Mouse (Mus musculus) small intestine, adult 2 months (tissue): ENCODE data around the gene Stk10. TPM values are rescaled to one million over a fixed set of nuclear protein-coding genes. Genes with fewer than 3 reads are reported as not detected.

ENCODE experiments used
- H3K27ac ChIP-seq: fragments of 200-500 bp; 2 replicates; pipeline ENCODE4 v1.5.1; 2012; ENCODE audit warnings: low read depth, low read length, control low read depth, inconsistent platforms; ENCODE audit not compliant: insufficient read depth
- H3K27me3 ChIP-seq: fragments of 200-500 bp; 2 replicates; pipeline ENCODE4 v1.6.1; 2012; ENCODE audit warnings: mild to moderate bottlenecking, moderate library complexity, low read length, inconsistent platforms; ENCODE audit not compliant: control insufficient read depth, insufficient read depth
- H3K36me3 ChIP-seq: fragments of 200-500 bp; 2 replicates; pipeline ENCODE4 v1.6.1; 2012; ENCODE audit warnings: mild to moderate bottlenecking, low read length, control low read depth, inconsistent platforms; ENCODE audit not compliant: control insufficient read depth, insufficient read depth
- H3K4me1 ChIP-seq: fragments of 200-500 bp; 2 replicates; pipeline ENCODE4 v1.6.1; 2012; ENCODE audit warnings: low read length, inconsistent platforms, mixed read lengths; ENCODE audit not compliant: control insufficient read depth, insufficient read depth, insufficient read length
- H3K4me3 ChIP-seq: fragments of 200-500 bp; 2 replicates; pipeline ENCODE4 v1.5.1; 2012; ENCODE audit warnings: low read depth, mild to moderate bottlenecking, control low read depth, inconsistent platforms, low read length, moderate library complexity
- CTCF ChIP-seq: fragments of 200-500 bp; IDR thresholded peaks from 2 replicates; pipeline ENCODE4 v1.5.1; 2012; ENCODE audit warnings: low read depth, mild to moderate bottlenecking, control low read depth, inconsistent platforms, low read length, moderate library complexity, mixed read lengths; ENCODE audit not compliant: insufficient replicate concordance, insufficient read length; ENCODE audit errors: extremely low read depth
- POLR2A ChIP-seq: fragments of 200-500 bp; IDR thresholded peaks from 2 replicates; pipeline ENCODE4 v1.6.1; 2012; ENCODE audit warnings: low read depth, mild to moderate bottlenecking, control low read depth, inconsistent platforms, low read length, moderate library complexity
- WGBS: fragments of 180-500 bp; shearing (Covaris S2); methylation state at CpG from one replicate; pipeline ENCODE4 v1.1.7; 2018; 5-methylcytosine and 5-hydroxymethylcytosine counted together
- polyA plus RNA-seq: library from polyadenylated mRNA; depleted of rRNA; stranded (reverse); fragments of >200 nt; gene quantifications from 2 replicates; pipeline ENCODE4 v1.2.3, GENCODE M21; 2012

The Stk10 gene
- polyA plus RNA-seq, 1 experiment: 49.4 TPM

DNA sequence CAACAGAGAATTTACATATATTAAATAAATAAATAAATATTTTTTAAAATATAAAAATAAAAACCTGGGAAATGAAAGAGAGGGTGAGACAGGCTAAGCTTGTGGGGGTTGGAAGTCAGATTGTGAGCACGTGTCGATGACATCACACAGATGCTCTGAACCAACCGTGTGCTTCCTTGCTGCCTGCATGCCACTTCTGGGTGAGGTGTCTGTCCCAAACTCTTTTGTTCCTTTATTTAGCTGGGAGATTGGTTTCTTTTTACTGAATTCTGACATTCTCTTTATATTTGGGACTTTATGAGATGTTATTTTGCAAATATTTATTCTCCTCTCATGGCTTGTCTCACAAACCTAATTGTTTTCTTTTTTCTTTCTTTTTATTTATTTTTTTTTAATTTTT is 72.8 kb downstream of the Stk10 start:
- WGBS: 87% methylated on average over 3 of the region's 3 CpGs
- Histone ChIP-seq H3K27ac (peak overlapping the region; percentile 91), H3K27me3 (no peaks in the 10 kb centered on the region), H3K4me3 (no peak overlapping the region), H3K36me3 (peaks cover 10% of the 10 kb centered on the region; the same call in 1 of the 2 replicates), H3K4me1 (peaks cover 22% of the 10 kb centered on the region)
- TF ChIP-seq POLR2A (no peak), CTCF (no peak)

DNA sequence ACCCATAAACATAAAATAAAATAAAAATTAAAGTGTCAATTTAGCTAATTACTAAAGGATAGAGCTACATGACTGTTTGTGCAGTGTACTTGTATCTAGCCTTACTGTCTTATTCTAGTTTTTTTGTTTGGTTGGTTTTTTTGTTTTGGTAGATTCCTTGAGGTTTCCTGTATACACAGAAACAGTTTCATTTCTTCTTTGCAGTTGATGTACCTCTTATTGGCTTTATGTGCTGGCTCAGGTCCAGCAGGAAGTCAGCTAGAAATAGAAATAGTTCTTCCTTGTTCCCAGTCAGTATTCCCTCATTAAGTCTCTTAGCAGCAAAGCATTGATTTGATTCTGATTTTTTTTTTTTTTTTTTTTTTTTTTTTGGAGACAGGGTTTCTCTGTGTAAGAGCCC is 74.2 kb downstream of the Stk10 start:
- Histone ChIP-seq H3K4me1 (peaks cover 17% of the 10 kb centered on the region), H3K27me3 (no peaks in the 10 kb centered on the region), H3K27ac (peak overlapping the region; percentile 46; the same call in 1 of the 2 replicates), H3K36me3 (peaks cover 14% of the 10 kb centered on the region), H3K4me3 (no peak overlapping the region)
- no peak for TF ChIP-seq CTCF
- TF ChIP-seq POLR2A: no peak

GRCm38 (mm10) chr11:32610616-32611015 is 77.5 kb downstream of the Stk10 start:
- Histone ChIP-seq H3K4me1 (peaks cover 7% of the 10 kb centered on the region; the same call in 1 of the 2 replicates), H3K27me3 (no peaks in the 10 kb centered on the region), H3K27ac (no peak overlapping the region), H3K36me3 (peaks cover 19% of the 10 kb centered on the region), H3K4me3 (no peak overlapping the region)
- 90% methylated on average over 6 of the region's 6 CpGs for WGBS
- TF ChIP-seq POLR2A: no peak
- no peak for TF ChIP-seq CTCF

- no peaks in the 10 kb centered on the region for H3K4me1 ChIP-seq
- H3K27ac ChIP-seq: no peak overlapping the region
- H3K27me3 ChIP-seq: no peaks in the 10 kb centered on the region
- TF ChIP-seq POLR2A (no peak), CTCF (no peak)
- WGBS: 45% methylated on average over 6 of the region's 6 CpGs
- peaks cover 22% of the 10 kb centered on the region for H3K36me3 ChIP-seq
- no peak overlapping the region for H3K4me3 ChIP-seq
Measured at GRCm38 (mm10) chr11:32612304-32612703, 79.2 kb downstream of the Stk10 start.

DNA sequence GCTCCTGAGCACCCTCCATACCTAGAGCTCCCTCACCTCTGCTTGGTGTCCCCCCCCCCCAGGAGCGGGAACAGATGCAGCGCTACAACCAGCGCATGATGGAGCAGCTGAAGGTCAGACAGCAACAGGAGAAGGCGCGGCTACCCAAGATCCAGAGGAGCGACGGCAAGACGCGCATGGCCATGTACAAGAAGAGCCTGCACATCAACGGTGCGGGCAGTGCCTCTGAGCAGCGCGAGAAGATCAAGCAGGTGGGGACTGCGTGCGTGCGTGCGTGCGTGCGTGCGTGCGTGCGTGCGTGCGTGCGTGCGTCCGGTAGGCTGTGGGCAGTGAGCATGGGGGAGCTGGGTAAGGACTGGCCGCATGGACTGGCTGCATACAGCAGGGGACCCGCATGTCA is 81.4 kb downstream of the Stk10 start:
- TF ChIP-seq CTCF: no peak
- TF ChIP-seq POLR2A: no peak
- H3K4me3 ChIP-seq: no peak overlapping the region
- H3K4me1 ChIP-seq: peaks cover 15% of the 10 kb centered on the region
- no peaks in the 10 kb centered on the region for H3K27me3 ChIP-seq
- WGBS: 95% methylated on average over 29 of the region's 29 CpGs
- H3K36me3 ChIP-seq: peaks cover 28% of the 10 kb centered on the region
- no peak overlapping the region for H3K27ac ChIP-seq

GRCm38 (mm10) chr11:32615561-32615960 is 82.5 kb downstream of the Stk10 start:
- H3K4me3 ChIP-seq: no peak overlapping the region
- H3K27ac ChIP-seq: no peak overlapping the region
- WGBS: 66% methylated on average over 11 of the region's 11 CpGs
- TF ChIP-seq POLR2A: no peak
- TF ChIP-seq CTCF: no peak
- H3K36me3 ChIP-seq: peaks cover 25% of the 10 kb centered on the region
- peaks cover 15% of the 10 kb centered on the region for H3K4me1 ChIP-seq
- no peaks in the 10 kb centered on the region for H3K27me3 ChIP-seq

DNA sequence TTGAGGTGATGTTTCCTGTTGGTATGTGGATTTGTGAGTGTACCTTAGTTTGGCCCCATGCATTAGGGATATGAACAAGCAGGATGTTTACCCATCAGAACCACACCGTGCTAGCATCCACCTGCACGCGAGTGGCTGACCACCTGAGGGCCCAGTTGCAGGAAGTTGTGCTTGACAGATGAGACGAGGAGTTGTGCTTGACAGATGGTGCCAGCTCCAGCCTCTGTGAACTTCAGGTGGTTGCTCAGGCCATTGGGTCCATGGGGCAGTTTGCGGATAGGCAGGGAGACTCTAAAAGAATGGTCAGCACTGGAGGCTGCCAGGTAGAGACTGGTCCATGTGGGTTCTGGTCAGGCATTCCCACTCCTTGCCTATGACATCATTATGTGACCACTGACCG is 83.0 kb downstream of the Stk10 start:
- peaks cover 21% of the 10 kb centered on the region for H3K36me3 ChIP-seq
- no peak overlapping the region for H3K27ac ChIP-seq
- WGBS: 85% methylated on average over 6 of the region's 6 CpGs
- H3K27me3 ChIP-seq: no peaks in the 10 kb centered on the region
- TF ChIP-seq CTCF (no peak), POLR2A (no peak)
- peaks cover 15% of the 10 kb centered on the region for H3K4me1 ChIP-seq
- H3K4me3 ChIP-seq: no peak overlapping the region
